Comparison of ENCODE assay signal across 21 mouse cellular contexts in genomic region chr2:172006726-172007125, GRCm38 (mm10). TPM values are rescaled to one million over a fixed set of nuclear protein-coding genes. Genes with fewer than 3 reads are reported as not detected.
DNase-seq lines count a peak whose midpoint lies in the region; TF ChIP-seq lines count a peak whose summit lies in the region.
"Had no signal": no experiment of that assay in that cellular context is flagged by ENCODE, and none has a peak within 500 bp of the region (broad histone marks: within the 10 kb centered on the region; RNA-seq: fewer than 3 reads in every experiment).

No protein-coding gene starts in this region.

- no peaks in the 10 kb centered on the region for H3K27me3 ChIP-seq in E14TG2a.4 (ENCODE audit: insufficient read depth, low read length)
- H3K27me3 ChIP-seq: embryonic facial prominence, embryonic 13.5 days; embryonic facial prominence, embryonic 15.5 days; forebrain, embryonic 12.5 days had no signal

- peaks cover 14% of the 10 kb centered on the region for H3K9me3 ChIP-seq in E14TG2a.4 (ENCODE audit: low read length)
- H3K9me3 ChIP-seq: embryonic facial prominence, embryonic 13.5 days; embryonic facial prominence, embryonic 15.5 days; forebrain, embryonic 10.5 days; forebrain, embryonic 12.5 days had no signal

- DNase-seq in ES-CJ7 (ENCODE audit: low read depth, low spot score) (peak; percentile 56), R1 (ENCODE audit: low read depth, low spot score) (peak; percentile 90)
- no peak for DNase-seq in B cell, adult 2 months
- DNase-seq in heart, postnatal 25 days (ENCODE audit: low spot score) = no peak
- DNase-seq in ovary, postnatal 10 days (ENCODE audit: low spot score) = no peak
- DNase-seq: adrenal gland, adult 2 months; adrenal gland, postnatal 10 days; adrenal gland, postnatal 25 days; cerebellum, adult 11 months; cerebellum, adult 18-20 months; cerebellum, adult 8-10 months; cerebellum, adult 9-11 months; embryo, embryonic 11 days had no signal

- intact Hi-C loops in heart, postnatal 25 days (cut with DNase I) = no loop called here

- H3K4me3 ChIP-seq in E14TG2a.4 (replicated peaks; ENCODE audit: low read length) = peak overlapping the region; percentile 71
- H3K4me3 ChIP-seq: embryonic facial prominence, embryonic 13.5 days; embryonic facial prominence, embryonic 15.5 days; erythroblast, embryonic 14.5 days; forebrain, embryonic 10.5 days; forebrain, embryonic 12.5 days had no signal

- no peaks in the 10 kb centered on the region for H3K36me3 ChIP-seq in E14TG2a.4 (ENCODE audit: insufficient read depth, low read length)
- H3K36me3 ChIP-seq: embryonic facial prominence, embryonic 13.5 days; embryonic facial prominence, embryonic 15.5 days; forebrain, embryonic 10.5 days; forebrain, embryonic 12.5 days had no signal

- no peak for TF ChIP-seq CTCF in E14TG2a.4 (conservative IDR thresholded peaks at IDR 0.05; ENCODE audit: low read length)

- H3K4me1 ChIP-seq in E14TG2a.4 (replicated peaks; ENCODE audit: low read depth, low read length) = peaks cover 9% of the 10 kb centered on the region; the same call in 1 of the 2 replicates
- H3K4me1 ChIP-seq: embryonic facial prominence, embryonic 13.5 days; forebrain, embryonic 10.5 days; forebrain, embryonic 12.5 days had no signal

RNA-seq across cellular contexts. Expression of gene Cbln4, which starts 36.5 kb away (rescaled TPM):
- total RNA-seq in heart, postnatal 25 days (2021) = not detected
- total RNA-seq: adrenal gland, adult 2 months; adrenal gland, postnatal 10 days; adrenal gland, postnatal 25 days; common myeloid progenitor, adult 5-6 weeks; MEL had no signal

Comparison
In these comparisons a context has a peak if more than half of its experiments do, and no peak if none do; other contexts are left out.
1. DNase-seq: peak in ES-CJ7 (single experiment) and R1 (single experiment); none in B cell, adult 2 months (0 of 2), heart, postnatal 25 days (single experiment) and ovary, postnatal 10 days (single experiment).